In genomic region chr16:30940699-30941098, GRCm38 (mm10) we compare ENCODE assay signal across 11 mouse cellular contexts.
A peak's percentile ranks its signal among the peaks of the same experiment; 100 is the strongest.
DNase-seq lines count a peak whose midpoint lies in the region; ATAC-seq and TF ChIP-seq lines count a peak whose summit lies in the region.
"Had no signal": no experiment of that assay in that cellular context is flagged by ENCODE, and none has a peak within 500 bp of the region (broad histone marks: within the 10 kb centered on the region; RNA-seq: fewer than 3 reads in every experiment).

No protein-coding gene starts in this region.

- no peak for ATAC-seq in forebrain, postnatal 0 days
- ATAC-seq in forebrain, embryonic 15.5 days (replicated peaks), result no peak
- no peak for ATAC-seq in lung, postnatal 0 days

- peak; percentile 13; the same call in 1 of the 2 replicates for TF ChIP-seq CTCF in forebrain, postnatal 0 days (IDR thresholded peaks at IDR 0.05; ENCODE audit: low read depth)
- peak; percentile 58 for TF ChIP-seq CTCF in lung, postnatal 0 days (IDR thresholded peaks at IDR 0.05)

- H3K27ac ChIP-seq in forebrain, postnatal 0 days (ENCODE audit: low read depth, low read length), result no peak overlapping the region
- no peak overlapping the region for H3K27ac ChIP-seq in forebrain, embryonic 15.5 days (replicated peaks)
- no peak overlapping the region for H3K27ac ChIP-seq in lung, postnatal 0 days (ENCODE audit: low read length)
- H3K27ac ChIP-seq: hindbrain, embryonic 15.5 days had no signal

- no peak overlapping the region for H3K4me2 ChIP-seq in forebrain, postnatal 0 days (ENCODE audit: low read depth)
- H3K4me2 ChIP-seq in forebrain, embryonic 15.5 days (replicated peaks), result no peak overlapping the region
- H3K4me2 ChIP-seq in lung, postnatal 0 days (replicated peaks; ENCODE audit: low read depth, low read length), result no peak overlapping the region
- H3K4me2 ChIP-seq: hindbrain, embryonic 15.5 days; lung, embryonic 15.5 days; neural tube, embryonic 13.5 days had no signal

- H3K36me3 ChIP-seq in forebrain, postnatal 0 days (ENCODE audit: insufficient read depth), result no peaks in the 10 kb centered on the region
- no peaks in the 10 kb centered on the region for H3K36me3 ChIP-seq in forebrain, embryonic 15.5 days
- no peaks in the 10 kb centered on the region for H3K36me3 ChIP-seq in lung, postnatal 0 days (ENCODE audit: insufficient read depth, low read length)
- H3K36me3 ChIP-seq: hindbrain, embryonic 15.5 days; lung, embryonic 15.5 days; neural tube, embryonic 13.5 days had no signal

- H3K9me3 ChIP-seq in forebrain, postnatal 0 days (ENCODE audit: low read length), result no peaks in the 10 kb centered on the region
- H3K9me3 ChIP-seq in forebrain, embryonic 15.5 days, result no peaks in the 10 kb centered on the region
- H3K9me3 ChIP-seq in lung, postnatal 0 days (ENCODE audit: low read length), result no peaks in the 10 kb centered on the region
- H3K9me3 ChIP-seq: hindbrain, embryonic 15.5 days; lung, embryonic 15.5 days; neural tube, embryonic 13.5 days had no signal

- H3K4me3 ChIP-seq in forebrain, postnatal 0 days (ENCODE audit: low read depth, low read length), result no peak overlapping the region
- no peak overlapping the region for H3K4me3 ChIP-seq in forebrain, embryonic 15.5 days
- H3K4me3 ChIP-seq in lung, postnatal 0 days (ENCODE audit: low read depth, low read length), result no peak overlapping the region
- H3K4me3 ChIP-seq: hindbrain, embryonic 15.5 days; lung, embryonic 15.5 days; neural tube, embryonic 13.5 days had no signal

- no peak for DNase-seq in forebrain, postnatal 0 days
- no peak for DNase-seq in lung, postnatal 0 days (ENCODE audit: low spot score)
- DNase-seq in lung, postnatal 4 days, result no peak
- peak; percentile 61 for DNase-seq in WW6 (ENCODE audit: low read depth, low spot score)
- peak; percentile 45 for DNase-seq in retina, embryonic 14.5 days (ENCODE audit: low spot score)
- DNase-seq in urinary bladder, postnatal 25 days (ENCODE audit: low spot score), result no peak
- no peak for DNase-seq in heart, adult 18-20 months

- no peaks in the 10 kb centered on the region for H3K27me3 ChIP-seq in forebrain, postnatal 0 days (ENCODE audit: insufficient read depth, low read length)
- no peaks in the 10 kb centered on the region for H3K27me3 ChIP-seq in forebrain, embryonic 15.5 days
- H3K27me3 ChIP-seq in lung, postnatal 0 days (replicated peaks; ENCODE audit: insufficient read depth, low read length), result no peaks in the 10 kb centered on the region
- H3K27me3 ChIP-seq: hindbrain, embryonic 15.5 days; lung, embryonic 15.5 days; neural tube, embryonic 13.5 days had no signal

- H3K4me1 ChIP-seq in forebrain, postnatal 0 days (ENCODE audit: insufficient read depth), result no peaks in the 10 kb centered on the region
- no peaks in the 10 kb centered on the region for H3K4me1 ChIP-seq in forebrain, embryonic 15.5 days
- peaks cover 10% of the 10 kb centered on the region for H3K4me1 ChIP-seq in lung, postnatal 0 days (ENCODE audit: insufficient read depth, low read depth, low read length)

- TF ChIP-seq EP300 in lung, postnatal 0 days (IDR thresholded peaks at IDR 0.05), result no peak

- 75% methylated on average over 2 of the region's 2 CpGs for WGBS in forebrain, postnatal 0 days
- 74% methylated on average over 2 of the region's 2 CpGs for WGBS in forebrain, embryonic 15.5 days
- 69% methylated on average over 2 of the region's 2 CpGs for WGBS in lung, postnatal 0 days

- no peak overlapping the region for H3K9ac ChIP-seq in forebrain, postnatal 0 days
- H3K9ac ChIP-seq in forebrain, embryonic 15.5 days (replicated peaks), result no peak overlapping the region
- no peak overlapping the region for H3K9ac ChIP-seq in lung, postnatal 0 days (replicated peaks; ENCODE audit: low read depth)
- H3K9ac ChIP-seq: hindbrain, embryonic 15.5 days; lung, embryonic 15.5 days; neural tube, embryonic 13.5 days had no signal

Comparison
In these comparisons a context has a peak if more than half of its experiments do, and no peak if none do; other contexts are left out.
1. DNase-seq: peak in WW6 (single experiment) and retina, embryonic 14.5 days (single experiment); none in forebrain, postnatal 0 days (single experiment), lung, postnatal 0 days (single experiment), lung, postnatal 4 days (0 of 2), urinary bladder, postnatal 25 days (single experiment) and heart, adult 18-20 months (0 of 2).